Mouse (Mus musculus) urinary bladder, postnatal 10 days (tissue): ENCODE results near the gene Rapgef5.

Experiments used
- DNase-seq: peaks from one replicate; pipeline ENCODE4 v3.0.0; 2022; ENCODE audit warnings: low spot score

Rapgef5 gene

DNA sequence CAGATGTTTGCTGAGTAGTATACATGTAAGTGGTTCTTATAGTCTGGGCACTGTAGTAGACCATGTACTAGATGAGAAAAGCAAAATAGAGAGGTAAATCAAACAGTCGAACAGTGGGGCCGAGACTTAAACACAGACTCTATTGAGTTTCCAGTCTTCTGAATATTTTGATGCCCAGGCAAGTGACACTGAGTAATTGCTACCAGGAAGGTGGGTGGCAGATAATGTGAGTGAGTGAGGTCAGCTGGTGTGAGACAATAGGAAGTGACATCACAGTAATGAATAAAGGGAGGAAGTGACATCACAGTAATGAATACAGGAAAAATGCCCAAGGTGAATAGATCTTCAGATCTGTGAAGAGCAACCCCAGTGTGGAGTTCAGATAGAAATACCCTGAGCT is at the start of gene Rapgef5:
Gene Rapgef5 (plus strand): TSS at position 301 of the 400 bp plus-strand sequence.
- no peak for DNase-seq

DNA sequence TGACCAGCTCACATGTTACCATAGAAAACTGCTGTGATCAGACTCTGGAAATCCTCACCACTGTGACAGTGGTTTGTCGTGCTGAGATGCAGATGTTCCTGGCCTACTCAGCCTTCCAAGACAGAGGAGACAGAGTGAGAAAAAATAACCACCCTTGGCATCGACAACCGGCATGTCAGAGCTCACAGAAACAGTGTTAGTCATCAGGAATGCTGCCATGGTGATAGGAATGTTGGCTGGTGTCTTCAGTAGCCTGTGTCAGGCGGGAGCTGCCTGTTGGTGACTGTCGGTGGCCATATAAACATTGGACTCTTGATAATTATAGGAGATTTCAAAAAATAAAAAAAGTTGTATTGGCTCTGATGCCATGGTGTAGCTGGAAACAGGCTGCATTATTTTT is 48.0 kb upstream of the Rapgef5 start:
- DNase-seq = no peak

DNA sequence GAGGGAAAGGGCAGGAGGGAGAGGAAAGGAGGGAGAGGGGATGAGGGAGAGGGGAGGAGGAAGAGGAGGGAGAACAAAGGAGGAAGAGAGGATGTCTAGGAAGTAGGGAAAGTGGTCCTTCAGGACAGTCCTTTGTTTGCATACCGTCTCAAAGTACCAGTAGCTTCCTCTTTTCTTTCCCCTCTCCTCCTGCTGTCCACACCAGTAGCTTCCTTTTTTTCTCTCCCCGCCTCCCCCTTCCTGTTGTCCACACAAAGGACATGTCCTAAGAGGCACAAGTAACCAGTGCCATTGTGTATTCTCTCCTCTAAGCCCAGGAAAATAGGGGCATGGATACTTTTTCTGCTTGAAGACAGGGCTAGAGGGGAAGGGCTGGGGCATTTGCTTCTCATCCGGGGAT is 37.3 kb upstream of the Rapgef5 start:
- DNase-seq = no peak

- no peak for DNase-seq
These were observed 36.6 kb upstream of the Rapgef5 start for GRCm38 (mm10) chr12:117479680-117480079.

GRCm38 (mm10) chr12:117480958-117481357 is 35.3 kb upstream of the Rapgef5 start:
- no peak for DNase-seq

DNA sequence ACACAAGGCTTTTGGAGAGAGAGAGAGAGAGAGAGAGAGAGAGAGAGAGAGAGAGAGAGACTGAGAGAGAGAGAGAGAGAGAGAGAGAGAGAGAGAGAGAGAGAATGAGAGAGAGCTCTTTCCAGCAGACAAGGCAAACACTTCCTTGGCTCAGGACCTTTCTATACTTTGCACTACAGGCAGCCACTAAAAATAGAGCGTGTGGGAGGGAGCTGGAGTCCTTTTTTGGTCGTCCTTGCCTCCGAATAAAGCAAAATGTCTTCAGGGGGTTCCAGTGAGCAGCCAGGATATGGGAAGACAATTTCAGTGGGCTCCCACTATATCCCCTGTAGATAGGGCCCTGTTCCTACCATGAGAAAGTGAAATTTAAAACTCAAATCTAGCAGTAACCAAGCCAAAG is 33.6 kb upstream of the Rapgef5 start:
- DNase-seq = no peak

- no peak for DNase-seq
These were observed 29.9 kb upstream of the Rapgef5 start for GRCm38 (mm10) chr12:117486118-117487057.

DNA sequence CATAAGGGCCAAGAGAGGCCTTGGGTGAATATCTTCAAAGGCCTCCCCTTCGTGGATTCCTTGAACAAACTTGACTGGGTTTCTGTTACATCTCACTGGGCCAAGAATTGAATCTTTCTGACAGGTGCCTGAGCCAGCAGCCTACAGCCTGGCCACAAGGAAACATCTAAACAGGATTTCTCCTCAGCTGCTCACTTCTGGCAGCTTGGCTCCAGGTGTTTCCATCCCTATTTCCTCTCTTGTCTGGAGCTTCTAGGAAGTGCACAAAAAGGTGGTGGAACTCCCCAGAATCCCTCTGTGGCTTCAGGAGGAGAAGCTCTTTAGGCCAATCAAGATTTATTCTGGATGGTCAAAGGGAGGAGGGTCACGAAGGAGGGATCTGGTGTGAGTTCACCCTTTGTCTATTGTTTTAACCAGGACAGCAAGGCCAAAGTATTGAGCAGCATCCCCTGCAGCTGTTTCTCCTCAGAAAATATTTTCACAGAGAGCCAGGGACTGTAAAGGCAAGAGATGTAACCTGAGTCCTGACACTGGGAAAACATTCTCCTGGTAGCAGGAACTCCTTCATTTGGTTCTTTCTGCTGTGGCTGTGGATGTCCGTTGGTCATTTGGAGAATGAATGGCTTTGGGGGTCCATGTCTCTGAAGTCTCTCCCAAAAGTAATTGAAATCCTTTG is 19.6 kb upstream of the Rapgef5 start:
- DNase-seq = no peak

- DNase-seq = no peak
These were observed 18.9 kb upstream of the Rapgef5 start for GRCm38 (mm10) chr12:117497361-117497760.

- DNase-seq = no peak
These were observed 17.0 kb upstream of the Rapgef5 start for GRCm38 (mm10) chr12:117499242-117499641.

DNA sequence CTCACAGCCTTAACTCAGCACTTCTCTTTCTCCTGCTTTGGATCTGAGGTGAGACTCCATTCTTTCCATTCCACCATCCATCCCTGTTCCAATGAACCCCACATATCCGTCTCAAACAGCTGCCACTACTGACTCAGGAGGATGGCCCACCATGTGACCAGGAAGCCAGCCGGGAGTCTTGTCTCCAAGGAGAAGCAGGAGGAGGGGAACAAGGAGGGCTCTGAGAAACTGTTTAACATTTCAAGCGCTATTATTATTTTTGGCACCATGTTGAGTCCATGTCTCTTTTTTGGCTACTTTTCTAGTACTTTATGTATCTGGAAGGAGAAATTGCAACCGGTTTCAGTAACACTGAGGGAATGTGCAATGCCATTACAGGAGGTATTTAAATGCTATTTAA is 15.1 kb upstream of the Rapgef5 start:
- DNase-seq = no peak

- no peak for DNase-seq
These were observed 13.4 kb upstream of the Rapgef5 start for GRCm38 (mm10) chr12:117502834-117503233.

- no peak for DNase-seq
These were observed 11.1 kb upstream of the Rapgef5 start for GRCm38 (mm10) chr12:117505163-117505562.

DNA sequence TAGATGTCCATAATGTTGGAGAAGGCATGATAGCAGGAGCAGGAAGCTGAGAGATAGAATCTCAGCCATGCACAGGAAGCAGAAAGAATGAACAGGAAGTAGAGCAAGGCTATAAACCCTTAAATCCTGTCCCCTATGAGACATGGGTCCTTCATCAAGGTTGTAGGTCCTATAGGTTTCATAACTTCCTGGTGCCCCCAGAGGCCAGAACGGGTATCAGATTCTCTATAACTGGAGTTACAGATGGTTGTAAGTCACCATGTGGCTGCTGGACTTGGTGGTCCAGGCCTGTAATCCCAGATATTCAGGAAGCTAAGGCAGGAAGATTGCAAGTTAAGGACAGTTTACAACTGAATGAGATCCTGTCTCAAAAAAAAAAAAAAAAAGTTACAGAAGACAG is 8.5 kb upstream of the Rapgef5 start:
- no peak for DNase-seq

DNA sequence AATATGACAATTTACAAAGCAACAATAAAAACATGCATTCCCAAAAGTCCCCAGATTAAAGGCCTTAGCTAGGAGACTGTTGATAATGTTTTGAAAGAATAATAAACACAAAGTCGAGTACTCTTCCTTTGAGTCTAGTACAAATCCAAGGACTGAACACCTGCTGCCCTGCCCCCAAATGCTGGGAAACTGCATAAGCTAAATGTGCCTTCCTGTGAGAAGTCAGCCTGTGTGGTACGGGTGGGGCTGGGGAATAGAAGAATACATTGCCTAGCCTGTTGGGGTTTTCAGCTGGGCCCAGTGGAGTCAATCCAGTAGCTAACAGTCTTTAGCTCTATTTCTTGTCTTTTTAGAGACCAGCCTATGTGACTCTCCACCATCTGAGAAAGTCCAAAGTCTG is 6.4 kb upstream of the Rapgef5 start:
- no peak for DNase-seq

- no peak for DNase-seq
These were observed 3.8 kb upstream of the Rapgef5 start for GRCm38 (mm10) chr12:117512468-117512867.

GRCm38 (mm10) chr12:117513150-117513932 is 2.9 kb upstream of the Rapgef5 start:
- DNase-seq = no peak

- DNase-seq = no peak
These were observed 1.1 kb downstream of the Rapgef5 start for GRCm38 (mm10) chr12:117517275-117517936.

DNA sequence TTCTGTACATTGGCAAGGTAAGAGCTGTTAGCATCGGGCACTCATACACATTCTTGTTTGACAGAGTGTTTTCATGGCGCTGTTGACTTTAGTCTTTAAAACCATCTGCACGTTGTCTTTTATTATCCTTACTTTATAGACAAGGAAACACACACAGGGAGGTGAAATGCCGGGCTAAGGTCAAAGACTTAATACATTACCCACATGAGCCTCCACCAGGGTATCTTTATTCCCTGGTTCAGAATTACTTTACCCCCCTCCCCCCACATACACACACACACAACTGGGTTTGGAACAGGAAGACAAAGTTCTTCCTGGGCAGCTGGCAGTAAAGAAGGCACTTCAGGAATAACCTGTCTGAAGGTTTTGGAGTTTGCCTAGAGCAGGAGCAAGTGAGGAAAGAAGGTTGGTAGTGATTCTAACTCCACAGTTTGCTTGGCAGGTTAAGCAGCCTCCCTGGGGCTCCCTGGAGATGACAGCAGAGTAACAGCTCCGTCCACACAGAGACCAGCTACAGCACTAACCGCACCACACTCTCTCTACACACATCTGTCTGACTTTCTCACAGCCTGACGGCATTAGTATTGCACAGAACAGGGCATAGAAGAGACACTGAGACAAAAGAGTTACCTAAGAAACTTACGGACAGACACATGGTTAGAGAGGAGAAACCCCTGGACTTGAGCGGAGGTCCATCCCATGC is 8.2 kb downstream of the Rapgef5 start:
- no peak for DNase-seq

- DNase-seq = no peak
These were observed 11.6 kb downstream of the Rapgef5 start for GRCm38 (mm10) chr12:117527889-117528288.

DNA sequence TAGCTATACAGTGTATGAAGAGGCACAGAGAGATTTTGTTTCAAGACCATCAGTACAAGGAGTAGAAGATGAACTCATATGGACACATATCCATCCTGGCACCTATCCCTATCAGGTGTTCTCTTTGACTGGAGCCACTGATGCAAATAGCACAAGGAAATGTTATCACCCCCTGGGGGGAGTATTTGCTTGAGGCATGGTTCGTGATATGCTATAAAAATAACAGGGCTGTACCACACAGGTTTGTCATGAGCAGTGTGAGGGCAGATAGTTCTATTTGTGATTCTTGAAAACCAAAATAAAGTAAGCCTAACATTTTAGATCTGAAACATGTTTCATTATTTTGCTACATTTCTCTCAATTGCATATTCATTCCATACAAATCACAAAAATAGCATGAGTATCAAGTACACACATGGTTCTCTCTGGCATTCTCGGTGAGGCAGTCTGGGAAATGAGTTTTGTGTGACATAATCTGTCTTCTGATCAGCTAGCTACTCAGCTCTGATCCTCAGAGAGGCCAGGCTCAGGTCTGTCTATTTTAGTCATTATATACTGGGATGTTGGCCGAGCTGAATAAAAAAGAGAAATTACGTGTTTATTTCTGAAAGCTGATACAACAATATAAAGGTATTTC is 12.3 kb downstream of the Rapgef5 start:
- DNase-seq = no peak
